Mouse (Mus musculus): Measurements from ENCODE around the gene Smurf1. TPM values are rescaled to one million over a fixed set of nuclear protein-coding genes. Genes with fewer than 3 reads are reported as not detected.
A peak's percentile ranks its signal among the peaks of the same experiment; 100 is the strongest.

Smurf1 gene
- polyA plus RNA-seq, 1 experiment, result 14.4 TPM

DNA sequence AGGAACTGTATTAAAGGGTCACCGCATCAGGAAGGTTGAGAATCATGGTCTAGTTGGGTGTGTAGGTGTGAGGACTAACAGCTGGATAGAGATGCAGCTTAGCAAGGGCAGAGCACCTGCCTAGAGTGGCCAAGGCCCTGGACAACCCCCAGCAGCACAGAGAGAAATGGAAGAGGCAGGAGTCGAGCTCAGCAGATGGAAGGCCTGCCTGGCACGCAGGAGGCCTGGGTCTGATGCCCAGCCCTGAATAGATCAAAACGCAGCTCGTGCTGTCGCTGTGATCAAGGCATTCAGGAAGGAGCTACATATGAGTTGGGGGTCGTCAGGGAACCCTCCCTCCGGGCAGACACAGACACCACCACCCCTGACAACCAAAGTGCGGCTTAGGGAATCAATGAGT is 7.4 kb downstream of the Smurf1 start:
- DNase-seq, result no peak
- H3K27ac ChIP-seq (ENCODE audit: insufficient read depth, low read depth, low read length), result no peak overlapping the region
- no peaks in the 10 kb centered on the region for H3K27me3 ChIP-seq (replicated peaks; ENCODE audit: control insufficient read depth, insufficient read depth, low read length)
- no peak overlapping the region for H3K4me3 ChIP-seq (ENCODE audit: insufficient read depth, low read depth, low read length)
- no peak for TF ChIP-seq POLR2A (IDR thresholded peaks at IDR 0.05; ENCODE audit: low read depth, low read length)
- no peak for TF ChIP-seq CTCF (conservative IDR thresholded peaks at IDR 0.05; ENCODE audit: insufficient read depth, insufficient read length, low read depth, low read length)
- peaks cover 12% of the 10 kb centered on the region for H3K4me1 ChIP-seq (ENCODE audit: control insufficient read depth, insufficient read depth, low read length)
- WGBS, result 76% methylated on average over 9 of the region's 9 CpGs
- no peaks in the 10 kb centered on the region for H3K36me3 ChIP-seq (ENCODE audit: control insufficient read depth, insufficient read depth, low read length)

- Histone ChIP-seq H3K27me3 (replicated peaks; ENCODE audit: control insufficient read depth, insufficient read depth, low read length) (no peaks in the 10 kb centered on the region), H3K27ac (ENCODE audit: insufficient read depth, low read depth, low read length) (peak overlapping the region; percentile 21; the same call in 1 of the 2 replicates), H3K36me3 (ENCODE audit: control insufficient read depth, insufficient read depth, low read length) (no peaks in the 10 kb centered on the region), H3K4me3 (ENCODE audit: insufficient read depth, low read depth, low read length) (no peak overlapping the region), H3K4me1 (ENCODE audit: control insufficient read depth, insufficient read depth, low read length) (peaks cover 6% of the 10 kb centered on the region)
- no peak for TF ChIP-seq POLR2A (IDR thresholded peaks at IDR 0.05; ENCODE audit: low read depth, low read length)
- no peak for TF ChIP-seq CTCF (conservative IDR thresholded peaks at IDR 0.05; ENCODE audit: insufficient read depth, insufficient read length, low read depth, low read length)
- 34% methylated on average over 7 of the region's 7 CpGs for WGBS
- no peak for DNase-seq
These were observed 11.2 kb downstream of the Smurf1 start for GRCm38 (mm10) chr5:144954432-144954831.

GRCm38 (mm10) chr5:144952592-144952991 is 13.1 kb downstream of the Smurf1 start:
- Histone ChIP-seq H3K27me3 (replicated peaks; ENCODE audit: control insufficient read depth, insufficient read depth, low read length) (no peaks in the 10 kb centered on the region), H3K4me3 (ENCODE audit: insufficient read depth, low read depth, low read length) (no peak overlapping the region), H3K4me1 (ENCODE audit: control insufficient read depth, insufficient read depth, low read length) (peaks cover 13% of the 10 kb centered on the region), H3K36me3 (ENCODE audit: control insufficient read depth, insufficient read depth, low read length) (no peaks in the 10 kb centered on the region), H3K27ac (ENCODE audit: insufficient read depth, low read depth, low read length) (no peak overlapping the region)
- no peak for DNase-seq
- WGBS, result 33% methylated on average over 2 of the region's 2 CpGs
- TF ChIP-seq CTCF (conservative IDR thresholded peaks at IDR 0.05; ENCODE audit: insufficient read depth, insufficient read length, low read depth, low read length) (no peak), POLR2A (IDR thresholded peaks at IDR 0.05; ENCODE audit: low read depth, low read length) (no peak)

DNA sequence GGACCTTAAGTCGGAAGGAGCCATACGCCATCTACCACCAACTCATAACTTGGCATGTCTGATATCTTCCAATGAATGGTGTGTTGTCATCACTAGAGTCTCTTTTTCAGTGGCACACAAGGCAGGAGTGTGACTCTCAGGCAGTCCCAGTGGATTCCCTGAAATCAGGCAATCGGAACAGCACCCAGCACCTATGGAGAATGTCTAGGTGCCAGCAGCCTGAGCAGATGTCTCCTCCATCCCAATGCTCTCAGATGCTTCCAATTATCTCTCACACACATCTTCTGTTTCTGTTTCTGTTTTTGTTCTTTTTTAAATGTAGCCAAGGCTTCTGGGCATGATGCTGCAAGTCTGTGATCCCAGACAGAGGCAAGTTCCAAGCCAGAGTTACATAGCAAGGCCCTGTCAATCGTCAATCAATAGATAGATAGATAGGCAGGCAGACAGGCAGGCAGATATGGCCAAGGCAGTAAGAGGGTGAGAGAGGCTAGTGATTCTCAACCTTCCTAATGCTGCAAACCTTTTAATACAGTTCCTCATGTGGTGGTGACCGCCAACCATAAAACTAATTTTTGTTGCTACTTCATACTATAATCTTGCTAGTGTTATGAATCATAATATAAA is 15.1 kb downstream of the Smurf1 start:
- Histone ChIP-seq H3K36me3 (ENCODE audit: control insufficient read depth, insufficient read depth, low read length) (no peaks in the 10 kb centered on the region), H3K4me1 (ENCODE audit: control insufficient read depth, insufficient read depth, low read length) (peaks cover 19% of the 10 kb centered on the region), H3K27ac (ENCODE audit: insufficient read depth, low read depth, low read length) (no peak overlapping the region), H3K4me3 (ENCODE audit: insufficient read depth, low read depth, low read length) (no peak overlapping the region), H3K27me3 (replicated peaks; ENCODE audit: control insufficient read depth, insufficient read depth, low read length) (no peaks in the 10 kb centered on the region)
- TF ChIP-seq POLR2A (IDR thresholded peaks at IDR 0.05; ENCODE audit: low read depth, low read length), result no peak
- no peak for TF ChIP-seq CTCF (conservative IDR thresholded peaks at IDR 0.05; ENCODE audit: insufficient read depth, insufficient read length, low read depth, low read length)
- no peak for DNase-seq
- WGBS, result 94% methylated on average over 5 of the region's 5 CpGs

DNA sequence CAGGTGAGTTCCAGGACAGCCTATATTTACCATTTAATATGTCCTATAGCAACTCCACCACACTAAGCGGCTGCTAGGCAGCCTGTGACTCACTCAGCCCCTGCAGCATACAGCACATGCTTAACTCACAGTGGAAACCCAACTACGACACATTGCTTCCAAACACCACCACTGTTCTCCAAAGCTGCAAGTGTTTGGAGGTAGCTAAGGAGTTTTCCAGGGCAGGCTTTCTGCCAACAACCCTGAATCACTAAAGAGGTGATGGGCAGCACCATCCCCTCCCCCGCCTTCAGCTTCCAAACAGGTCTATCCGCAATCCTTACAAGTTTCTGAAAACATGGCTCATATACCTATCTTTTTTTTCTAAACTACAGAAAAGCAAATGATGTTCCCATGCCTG is 15.8 kb downstream of the Smurf1 start:
- peak; percentile 27 for DNase-seq
- WGBS, result 77% methylated on average over 4 of the region's 4 CpGs
- H3K27me3 ChIP-seq (replicated peaks; ENCODE audit: control insufficient read depth, insufficient read depth, low read length), result no peaks in the 10 kb centered on the region
- H3K4me3 ChIP-seq (ENCODE audit: insufficient read depth, low read depth, low read length), result no peak overlapping the region
- H3K36me3 ChIP-seq (ENCODE audit: control insufficient read depth, insufficient read depth, low read length), result no peaks in the 10 kb centered on the region
- TF ChIP-seq CTCF (conservative IDR thresholded peaks at IDR 0.05; ENCODE audit: insufficient read depth, insufficient read length, low read depth, low read length) (no peak), POLR2A (IDR thresholded peaks at IDR 0.05; ENCODE audit: low read depth, low read length) (no peak)
- H3K4me1 ChIP-seq (ENCODE audit: control insufficient read depth, insufficient read depth, low read length), result peaks cover 25% of the 10 kb centered on the region
- no peak overlapping the region for H3K27ac ChIP-seq (ENCODE audit: insufficient read depth, low read depth, low read length)

GRCm38 (mm10) chr5:144948422-144948821 is 17.2 kb downstream of the Smurf1 start:
- Histone ChIP-seq H3K27me3 (replicated peaks; ENCODE audit: control insufficient read depth, insufficient read depth, low read length) (no peaks in the 10 kb centered on the region), H3K27ac (ENCODE audit: insufficient read depth, low read depth, low read length) (no peak overlapping the region), H3K4me1 (ENCODE audit: control insufficient read depth, insufficient read depth, low read length) (peaks cover 24% of the 10 kb centered on the region), H3K4me3 (ENCODE audit: insufficient read depth, low read depth, low read length) (no peak overlapping the region), H3K36me3 (ENCODE audit: control insufficient read depth, insufficient read depth, low read length) (no peaks in the 10 kb centered on the region)
- 39% methylated on average over 11 of the region's 11 CpGs for WGBS
- DNase-seq, result no peak
- no peak for TF ChIP-seq POLR2A (IDR thresholded peaks at IDR 0.05; ENCODE audit: low read depth, low read length)
- no peak for TF ChIP-seq CTCF (conservative IDR thresholded peaks at IDR 0.05; ENCODE audit: insufficient read depth, insufficient read length, low read depth, low read length)

DNA sequence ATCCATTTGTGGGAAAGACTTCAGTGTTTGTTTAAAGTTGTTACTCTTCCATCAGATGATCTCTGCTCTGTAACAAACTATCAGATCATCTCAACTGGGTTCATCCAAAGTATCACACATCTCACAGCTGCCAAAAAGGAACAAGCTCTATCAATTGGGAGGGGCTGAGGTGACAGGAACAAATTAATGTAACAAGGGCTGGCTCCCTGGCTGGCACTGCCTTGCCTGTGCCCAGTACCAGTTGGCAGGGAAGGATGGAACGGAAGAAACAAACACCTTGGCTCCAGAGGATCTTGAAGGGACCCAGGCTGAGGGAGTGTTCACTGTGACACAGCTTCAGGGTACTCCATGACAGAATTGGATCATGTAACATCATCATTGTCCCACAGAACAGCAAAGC is 17.6 kb downstream of the Smurf1 start:
- Histone ChIP-seq H3K4me3 (ENCODE audit: insufficient read depth, low read depth, low read length) (no peak overlapping the region), H3K27me3 (replicated peaks; ENCODE audit: control insufficient read depth, insufficient read depth, low read length) (no peaks in the 10 kb centered on the region), H3K36me3 (ENCODE audit: control insufficient read depth, insufficient read depth, low read length) (no peaks in the 10 kb centered on the region), H3K4me1 (ENCODE audit: control insufficient read depth, insufficient read depth, low read length) (peaks cover 24% of the 10 kb centered on the region), H3K27ac (ENCODE audit: insufficient read depth, low read depth, low read length) (no peak overlapping the region)
- 46% methylated on average over 1 of the region's 1 CpGs for WGBS
- no peak for TF ChIP-seq CTCF (conservative IDR thresholded peaks at IDR 0.05; ENCODE audit: insufficient read depth, insufficient read length, low read depth, low read length)
- TF ChIP-seq POLR2A (IDR thresholded peaks at IDR 0.05; ENCODE audit: low read depth, low read length), result no peak
- peak; percentile 28 for DNase-seq

All from kidney, adult 2 months (tissue).